Comparison of ENCODE assay signal across 8 mouse cellular contexts in the genomic region with DNA sequence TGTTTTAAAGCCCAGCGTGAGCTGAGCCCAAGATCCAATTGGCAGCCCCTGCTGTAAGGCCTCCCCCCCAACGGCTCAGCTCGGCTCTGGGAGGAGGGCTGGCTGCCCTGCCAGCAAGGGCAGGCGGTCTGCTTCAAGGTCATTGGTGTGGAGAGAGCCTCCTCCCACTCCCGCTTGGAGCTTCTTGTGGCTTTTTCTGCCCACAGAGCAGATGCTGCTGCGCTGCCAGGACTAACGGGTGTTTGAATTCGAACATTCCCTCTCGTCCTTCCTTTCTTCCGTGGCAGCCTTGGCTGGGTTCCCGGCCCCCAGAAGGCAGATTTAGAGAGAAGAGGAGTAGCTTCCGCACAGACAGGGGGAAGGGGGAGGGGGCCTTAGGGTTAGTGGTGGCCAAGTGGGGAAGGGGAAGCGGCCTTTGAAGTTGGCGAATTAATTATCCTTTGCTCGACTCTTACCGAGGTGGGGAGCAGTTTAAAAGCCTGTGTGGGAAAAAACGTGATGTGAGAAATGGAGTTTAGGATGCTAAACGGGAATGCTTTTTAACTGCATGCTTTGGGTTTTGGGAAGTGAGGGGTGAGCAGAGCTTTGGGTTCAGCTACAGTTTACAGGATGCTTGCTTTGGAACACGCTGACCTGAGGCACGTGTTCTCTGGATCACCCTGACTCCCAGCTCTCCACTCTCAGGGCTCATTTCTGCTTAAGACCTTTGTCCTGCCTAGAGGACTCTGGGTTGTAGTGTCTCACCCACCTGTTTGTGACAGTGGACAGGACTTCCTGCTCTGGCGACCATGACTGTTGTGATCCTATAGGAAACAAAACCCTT.
DNase-seq lines count a peak whose midpoint lies in the region; ATAC-seq lines count a peak whose summit lies in the region.

No protein-coding gene starts in this region.

- ATAC-seq in heart, embryonic 13.5 days (ENCODE audit: extremely low read depth, insufficient number of reproducible peaks, low FRiP score, low TSS enrichment) = no peak
- ATAC-seq in liver, embryonic 13.5 days (ENCODE audit: low read depth) = no peak
- peak; percentile 92 for ATAC-seq in neural tube, embryonic 14.5 days (ENCODE audit: low read depth)

- no peaks in the 10 kb centered on the region for H3K9me3 ChIP-seq in embryonic facial prominence, embryonic 10.5 days
- H3K9me3 ChIP-seq in heart, embryonic 13.5 days = no peaks in the 10 kb centered on the region
- no peaks in the 10 kb centered on the region for H3K9me3 ChIP-seq in liver, embryonic 13.5 days (replicated peaks)
- no peaks in the 10 kb centered on the region for H3K9me3 ChIP-seq in neural tube, embryonic 14.5 days (ENCODE audit: control insufficient read depth, low read length)

- DNase-seq in urinary bladder, postnatal 14 days (ENCODE audit: low spot score) = peak; percentile 44
- DNase-seq in urinary bladder, adult 2 months (ENCODE audit: low spot score) = no peak
- DNase-seq in embryonic facial prominence, embryonic 10.5 days (ENCODE audit: low spot score) = peak; percentile 61
- peak; percentile 84 for DNase-seq in layer of hippocampus, adult 11-12 months (ENCODE audit: low spot score)
- DNase-seq in liver, embryonic 13.5 days = no peak
- DNase-seq in thymus, postnatal 14 days = peak; percentile 47

- peak overlapping the region; percentile 59 for H3K4me2 ChIP-seq in heart, embryonic 13.5 days
- H3K4me2 ChIP-seq in liver, embryonic 13.5 days = peak overlapping the region; percentile 33
- H3K4me2 ChIP-seq in neural tube, embryonic 14.5 days (ENCODE audit: low read depth, low read length) = peak overlapping the region; percentile 6; the same call in 1 of the 2 replicates

- H3K9ac ChIP-seq in heart, embryonic 13.5 days = peak overlapping the region; percentile 48
- no peak overlapping the region for H3K9ac ChIP-seq in liver, embryonic 13.5 days
- H3K9ac ChIP-seq in neural tube, embryonic 14.5 days (replicated peaks; ENCODE audit: low read depth, low read length) = no peak overlapping the region

- H3K27ac ChIP-seq in embryonic facial prominence, embryonic 10.5 days (replicated peaks) = peak overlapping the region; percentile 62
- peak overlapping the region; percentile 63 for H3K27ac ChIP-seq in heart, embryonic 13.5 days (replicated peaks)
- H3K27ac ChIP-seq in liver, embryonic 13.5 days = no peak overlapping the region
- H3K27ac ChIP-seq in neural tube, embryonic 14.5 days (ENCODE audit: low read depth, low read length) = peak overlapping the region; percentile 30

- 0 out of 2 replicates have a peak, but pooled peaks cover 4% of the 10 kb centered on the region for H3K27me3 ChIP-seq in embryonic facial prominence, embryonic 10.5 days (replicated peaks; ENCODE audit: low read depth, poor library complexity, severe bottlenecking)
- H3K27me3 ChIP-seq in heart, embryonic 13.5 days (replicated peaks) = no peaks in the 10 kb centered on the region
- no peaks in the 10 kb centered on the region for H3K27me3 ChIP-seq in liver, embryonic 13.5 days
- no peaks in the 10 kb centered on the region for H3K27me3 ChIP-seq in neural tube, embryonic 14.5 days (ENCODE audit: control insufficient read depth, insufficient read depth, low read length)

- WGBS in embryonic facial prominence, embryonic 10.5 days = 2% methylated on average over 21 of the region's 21 CpGs
- WGBS in heart, embryonic 13.5 days = 2% methylated on average over 21 of the region's 21 CpGs
- WGBS in liver, embryonic 13.5 days (ENCODE audit: insufficient replicate concordance) = 4% methylated on average over 21 of the region's 21 CpGs
- 2% methylated on average over 21 of the region's 21 CpGs for WGBS in neural tube, embryonic 14.5 days

- peaks cover 14% of the 10 kb centered on the region for H3K4me1 ChIP-seq in embryonic facial prominence, embryonic 10.5 days
- H3K4me1 ChIP-seq in heart, embryonic 13.5 days = peaks cover 17% of the 10 kb centered on the region
- H3K4me1 ChIP-seq in liver, embryonic 13.5 days (replicated peaks) = peaks cover 13% of the 10 kb centered on the region; the same call in 1 of the 2 replicates
- peaks cover 5% of the 10 kb centered on the region; the same call in 1 of the 2 replicates for H3K4me1 ChIP-seq in neural tube, embryonic 14.5 days (ENCODE audit: control insufficient read depth, insufficient read depth, low read length)

- peak overlapping the region; percentile 41 for H3K4me3 ChIP-seq in embryonic facial prominence, embryonic 10.5 days
- peak overlapping the region; percentile 24 for H3K4me3 ChIP-seq in heart, embryonic 13.5 days
- no peak overlapping the region for H3K4me3 ChIP-seq in liver, embryonic 13.5 days (replicated peaks)
- no peak overlapping the region for H3K4me3 ChIP-seq in neural tube, embryonic 14.5 days (ENCODE audit: low read depth, low read length)

- H3K36me3 ChIP-seq in embryonic facial prominence, embryonic 10.5 days (replicated peaks) = no peaks in the 10 kb centered on the region
- no peaks in the 10 kb centered on the region for H3K36me3 ChIP-seq in heart, embryonic 13.5 days
- no peaks in the 10 kb centered on the region for H3K36me3 ChIP-seq in liver, embryonic 13.5 days
- H3K36me3 ChIP-seq in neural tube, embryonic 14.5 days (ENCODE audit: control insufficient read depth, insufficient read depth, low read length) = no peaks in the 10 kb centered on the region

Comparison
In these comparisons a context has a peak if more than half of its experiments do, and no peak if none do; other contexts are left out.
1. DNase-seq: peak in urinary bladder, postnatal 14 days (single experiment), embryonic facial prominence, embryonic 10.5 days (single experiment), layer of hippocampus, adult 11-12 months (single experiment) and thymus, postnatal 14 days (single experiment); none in urinary bladder, adult 2 months (single experiment) and liver, embryonic 13.5 days (single experiment).
2. H3K4me3 ChIP-seq: peak in embryonic facial prominence, embryonic 10.5 days (single experiment) and heart, embryonic 13.5 days (single experiment); none in liver, embryonic 13.5 days (single experiment) and neural tube, embryonic 14.5 days (single experiment).
3. H3K4me2 ChIP-seq: peak in every context shown above with its lines; median percentile 59 in heart, embryonic 13.5 days; 33 in liver, embryonic 13.5 days; 6 in neural tube, embryonic 14.5 days.